Mouse (Mus musculus) ovary, postnatal 36 days (tissue): Measurements from ENCODE around the gene Aqp7.
A peak's percentile ranks its signal among the peaks of the same experiment; 100 is the strongest.

Source experiments
- DNase-seq: peaks from one replicate; pipeline ENCODE4 v3.0.0; 2022; ENCODE audit warnings: low spot score, mixed read lengths

Aqp7 gene

GRCm38 (mm10) chr4:41057361-41057760 is 9.4 kb upstream of the Aqp7 start:
- DNase-seq, result no peak

DNA sequence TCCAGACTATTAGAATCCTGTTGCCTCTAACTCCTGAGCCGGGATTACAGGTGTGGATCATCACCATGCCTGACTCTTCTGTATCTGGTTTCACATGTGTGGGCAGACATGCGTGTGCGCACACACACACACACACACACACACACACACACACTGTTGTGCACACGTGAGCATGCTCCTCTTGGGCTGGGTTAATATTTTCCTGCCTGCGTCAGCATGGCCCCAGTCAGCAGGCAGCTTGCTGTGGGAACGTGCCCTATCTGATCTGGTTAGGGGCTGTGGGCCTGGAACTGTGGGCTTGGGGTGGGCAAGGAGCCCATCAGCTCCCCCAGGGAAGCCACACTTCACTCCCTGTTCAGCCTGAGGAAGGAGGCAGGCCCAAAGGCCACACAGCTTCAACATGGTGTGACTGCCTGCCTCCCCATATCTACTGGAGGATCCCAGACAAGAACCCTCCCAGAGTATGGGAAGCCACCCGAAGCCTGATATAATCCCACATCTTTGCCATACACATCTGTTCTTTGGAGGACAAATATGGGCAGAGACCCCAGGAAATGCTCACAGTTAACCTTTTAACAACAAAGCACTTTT is 8.9 kb upstream of the Aqp7 start:
- DNase-seq, result no peak

- no peak for DNase-seq
Observed at GRCm38 (mm10) chr4:41056253-41056652, 8.3 kb upstream of the Aqp7 start.

DNA sequence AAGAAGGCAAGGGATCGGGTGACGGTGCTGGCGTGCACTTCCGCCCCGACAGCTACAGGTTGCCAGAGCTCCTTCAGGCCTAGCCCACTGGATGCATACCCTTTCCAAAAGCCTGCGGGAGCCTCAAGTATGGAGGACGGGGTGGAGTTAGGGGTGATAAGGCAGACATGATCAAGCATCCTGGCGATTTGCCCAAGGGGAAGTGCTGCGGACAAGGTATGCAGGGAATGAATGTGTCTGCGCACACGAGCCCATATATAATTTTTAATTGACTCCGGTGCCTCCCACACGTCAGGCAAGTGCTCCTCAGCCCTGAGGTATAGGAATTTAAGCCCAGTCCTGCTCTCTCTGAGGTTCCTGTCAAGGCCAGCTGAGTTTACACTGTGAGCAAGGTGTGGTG is 7.2 kb upstream of the Aqp7 start:
- no peak for DNase-seq

DNA sequence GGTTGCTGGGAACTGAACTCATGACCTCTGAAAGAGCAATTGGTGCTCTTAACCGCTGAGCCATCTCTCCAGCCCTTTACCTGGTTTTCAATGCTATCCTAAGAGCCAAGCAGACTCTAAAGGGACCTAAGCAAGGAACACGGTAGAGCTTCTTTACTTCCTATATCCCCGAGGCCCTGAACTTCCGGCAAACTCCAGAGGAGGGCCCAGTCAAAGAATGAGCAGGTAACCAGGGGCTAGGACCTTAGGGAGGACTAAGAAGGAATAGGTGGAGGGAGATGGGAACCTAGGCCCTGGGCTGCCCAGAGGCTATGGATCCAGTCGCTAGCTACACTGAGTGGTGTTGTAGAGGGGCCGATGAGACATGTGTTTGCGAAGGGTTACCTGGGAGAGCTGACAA is 3.8 kb upstream of the Aqp7 start:
- no peak for DNase-seq

DNA sequence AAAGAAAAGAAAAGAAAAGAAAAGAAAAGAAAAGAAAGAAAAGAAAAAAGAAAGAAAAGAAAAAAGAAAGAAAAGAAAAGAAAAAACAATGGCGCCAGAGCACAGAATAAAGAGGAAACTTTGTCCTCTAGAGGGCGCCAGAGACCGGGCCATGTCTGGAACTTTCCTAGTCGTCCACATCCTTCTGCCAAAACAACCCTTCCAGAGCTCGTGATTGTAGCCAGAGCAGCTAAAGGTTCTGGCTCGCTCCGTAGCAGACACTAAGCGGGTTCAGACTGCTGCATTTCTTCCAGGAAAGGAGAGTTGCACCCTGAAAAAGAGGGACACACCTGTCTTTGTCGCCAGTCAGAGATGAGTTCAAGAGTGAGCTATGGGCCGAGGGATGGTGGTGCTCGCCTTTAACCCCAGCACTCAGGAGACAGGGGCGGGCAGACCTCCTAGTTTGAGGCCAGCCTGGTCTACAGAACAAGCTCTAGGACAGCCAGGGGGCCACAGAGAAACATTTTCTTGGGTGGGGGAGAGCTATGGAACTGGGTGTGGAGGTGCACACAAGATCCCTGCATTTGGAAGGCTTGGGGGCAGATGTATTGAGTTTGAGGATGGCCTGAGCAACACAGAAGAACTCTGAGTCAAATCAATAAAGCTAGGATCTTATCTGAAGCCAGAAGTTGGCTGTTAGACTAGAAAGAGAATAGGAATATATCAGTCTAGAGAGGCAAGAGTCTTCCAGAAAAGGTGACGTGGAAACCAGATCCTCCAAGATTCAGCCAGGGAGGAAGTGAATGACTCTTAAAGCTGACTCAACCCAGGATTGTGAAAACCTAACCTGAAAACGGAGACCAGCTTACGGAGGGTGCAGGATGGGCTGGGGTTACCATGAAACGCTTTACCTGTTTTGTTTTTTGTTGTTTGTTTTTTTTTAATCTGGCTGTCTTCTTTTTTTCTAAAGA is 3.1 kb upstream of the Aqp7 start:
- peak; percentile 78 for DNase-seq

DNA sequence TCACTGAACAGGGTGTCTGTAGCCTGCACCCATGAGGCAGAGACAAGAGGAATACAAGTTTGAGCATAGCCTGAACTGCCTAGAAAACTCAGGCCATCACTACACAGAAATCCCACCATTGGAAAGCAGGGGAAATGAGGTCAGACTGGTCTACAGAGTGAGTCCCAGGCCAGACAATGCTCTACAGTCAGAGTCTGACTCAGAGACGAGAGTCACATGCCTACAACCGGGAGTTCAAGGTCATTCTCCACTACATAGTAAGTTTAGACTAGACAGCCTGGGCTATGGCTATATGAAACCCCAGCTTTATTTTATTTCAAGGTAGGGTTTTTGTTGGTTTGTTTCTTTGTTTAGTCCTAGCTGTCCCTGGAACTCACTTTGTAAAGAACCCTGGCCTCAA is 987 bp upstream of the Aqp7 start:
- no peak for DNase-seq

DNA sequence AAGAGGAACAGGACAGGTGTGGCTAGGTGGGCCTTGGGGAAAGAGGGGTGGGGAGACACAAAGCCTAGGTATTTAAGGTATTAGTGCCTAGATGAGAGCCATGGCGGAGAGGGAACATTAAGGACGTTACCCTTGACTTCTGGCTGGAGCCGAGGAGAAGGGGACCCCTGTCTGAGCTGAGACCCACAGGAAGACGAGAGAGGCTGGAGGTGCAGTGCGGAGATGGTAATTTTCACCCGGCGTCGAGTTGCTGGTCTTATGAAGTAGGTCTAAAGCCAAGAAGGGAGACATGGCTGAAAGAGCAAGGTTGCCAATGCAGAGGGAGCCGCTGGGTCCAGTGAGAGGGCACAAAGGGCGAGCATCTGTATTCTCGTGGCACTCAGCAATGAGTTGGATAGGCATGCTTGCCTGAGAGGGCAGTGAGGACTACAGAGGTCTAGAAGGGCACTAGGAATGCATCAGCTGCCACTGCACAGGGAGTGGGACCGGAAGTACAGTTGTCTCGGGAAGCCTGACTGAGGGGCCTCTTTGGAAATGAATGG is 1.6 kb downstream of the Aqp7 start:
- DNase-seq, result no peak

DNA sequence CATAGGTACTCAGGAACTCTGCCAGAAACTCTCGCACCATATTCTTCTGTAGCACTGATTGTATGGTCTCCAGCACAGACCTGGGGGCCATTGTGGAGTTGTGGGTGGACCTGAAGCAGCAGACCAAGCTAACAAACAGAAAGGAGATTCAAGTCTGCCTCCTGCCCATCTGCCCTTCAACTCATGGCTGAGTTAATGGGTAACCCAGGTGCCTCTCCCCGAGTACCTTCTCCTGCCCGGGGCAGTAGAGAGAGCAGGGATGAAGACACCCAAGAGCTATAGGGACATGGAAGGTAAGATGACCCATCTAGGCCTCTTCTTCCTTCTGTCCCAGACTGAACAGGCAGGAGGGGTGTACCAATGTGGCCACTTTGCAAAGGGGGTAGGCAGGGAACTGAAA is 2.7 kb downstream of the Aqp7 start:
- no peak for DNase-seq

DNA sequence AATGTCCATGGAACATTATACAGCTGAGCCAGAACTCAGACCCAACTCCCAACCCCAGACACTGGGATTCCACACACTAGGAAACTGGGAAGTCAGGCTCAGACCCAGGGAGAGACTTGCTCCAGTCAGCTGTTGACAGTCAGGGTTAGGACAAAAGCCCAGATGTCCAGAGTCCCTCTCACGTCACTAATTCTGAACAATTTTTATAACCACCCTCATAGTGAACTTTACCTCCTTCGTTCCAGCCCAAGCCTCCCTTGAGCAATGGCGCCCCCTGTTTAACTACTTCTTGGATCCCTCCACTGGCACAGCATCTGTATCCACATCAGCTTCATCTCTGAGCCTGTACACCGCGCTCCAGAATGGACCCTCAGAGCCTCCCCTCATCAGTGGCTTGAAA is 4.0 kb downstream of the Aqp7 start:
- no peak for DNase-seq

DNA sequence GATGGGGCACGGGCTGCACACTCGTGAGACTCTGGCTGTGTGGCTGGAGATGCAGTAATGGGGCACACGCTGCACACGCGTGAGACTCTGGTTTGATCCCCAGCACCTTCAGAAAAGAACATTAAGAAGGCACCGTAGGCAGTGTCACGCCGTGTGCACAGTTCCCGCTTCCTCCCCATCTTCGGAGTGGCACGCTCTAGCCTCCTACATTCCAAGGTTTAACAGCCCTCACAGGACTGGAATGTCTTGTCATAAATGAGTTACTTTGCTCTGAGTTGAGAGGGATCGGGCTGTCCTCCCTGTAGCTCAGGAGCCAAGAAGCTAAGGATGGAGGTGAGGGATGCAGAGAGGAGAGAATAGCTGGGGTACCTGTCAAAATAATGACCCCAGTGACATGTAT is 5.1 kb downstream of the Aqp7 start:
- DNase-seq, result no peak

DNA sequence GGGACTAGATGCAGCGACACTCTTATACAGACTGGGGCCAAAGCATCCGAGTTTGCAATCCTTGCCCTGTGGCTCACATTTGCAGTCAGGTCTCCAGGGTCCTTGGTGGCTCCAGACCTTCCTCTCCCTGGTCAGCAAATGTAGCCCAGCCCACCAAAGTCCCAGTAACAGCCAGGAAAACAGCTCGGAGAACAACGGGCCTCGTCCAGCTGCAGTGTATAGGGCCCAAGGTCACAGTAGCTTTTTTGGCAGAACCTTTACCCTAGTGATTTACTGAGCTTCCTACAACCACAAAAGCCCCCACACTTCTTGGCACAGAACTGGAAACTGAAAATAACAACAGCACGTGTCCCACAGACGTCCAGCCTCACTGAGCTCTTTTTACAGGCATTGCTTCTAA is 7.0 kb downstream of the Aqp7 start:
- DNase-seq, result peak; percentile 53

DNA sequence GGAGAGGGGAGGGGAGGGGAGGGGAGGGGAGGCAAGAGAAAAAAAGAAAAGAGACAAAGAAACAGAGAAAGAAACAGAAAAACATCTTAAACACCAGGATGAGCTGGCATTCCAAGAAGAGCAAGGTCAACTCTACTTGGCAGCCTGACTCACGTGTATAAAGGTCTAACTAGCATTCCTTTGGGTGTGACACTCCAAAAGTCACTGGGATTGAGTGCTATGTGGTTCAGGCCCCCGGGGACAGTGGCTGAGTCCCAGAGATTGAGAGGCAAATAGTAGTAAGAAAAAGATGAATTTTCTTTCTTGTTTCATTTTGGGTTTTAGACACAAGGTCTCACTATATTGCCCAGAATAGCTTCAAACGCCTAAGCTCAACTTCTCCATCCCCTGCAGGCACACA is 10.0 kb downstream of the Aqp7 start:
- no peak for DNase-seq

- no peak for DNase-seq
Observed at GRCm38 (mm10) chr4:41031242-41031641, 16.7 kb downstream of the Aqp7 start.

GRCm38 (mm10) chr4:41029372-41029771 is 18.6 kb downstream of the Aqp7 start:
- no peak for DNase-seq

- DNase-seq, result no peak
Observed at GRCm38 (mm10) chr4:41028272-41028671, 19.7 kb downstream of the Aqp7 start.

GRCm38 (mm10) chr4:41027872-41028271 is 20.1 kb downstream of the Aqp7 start:
- no peak for DNase-seq

DNA sequence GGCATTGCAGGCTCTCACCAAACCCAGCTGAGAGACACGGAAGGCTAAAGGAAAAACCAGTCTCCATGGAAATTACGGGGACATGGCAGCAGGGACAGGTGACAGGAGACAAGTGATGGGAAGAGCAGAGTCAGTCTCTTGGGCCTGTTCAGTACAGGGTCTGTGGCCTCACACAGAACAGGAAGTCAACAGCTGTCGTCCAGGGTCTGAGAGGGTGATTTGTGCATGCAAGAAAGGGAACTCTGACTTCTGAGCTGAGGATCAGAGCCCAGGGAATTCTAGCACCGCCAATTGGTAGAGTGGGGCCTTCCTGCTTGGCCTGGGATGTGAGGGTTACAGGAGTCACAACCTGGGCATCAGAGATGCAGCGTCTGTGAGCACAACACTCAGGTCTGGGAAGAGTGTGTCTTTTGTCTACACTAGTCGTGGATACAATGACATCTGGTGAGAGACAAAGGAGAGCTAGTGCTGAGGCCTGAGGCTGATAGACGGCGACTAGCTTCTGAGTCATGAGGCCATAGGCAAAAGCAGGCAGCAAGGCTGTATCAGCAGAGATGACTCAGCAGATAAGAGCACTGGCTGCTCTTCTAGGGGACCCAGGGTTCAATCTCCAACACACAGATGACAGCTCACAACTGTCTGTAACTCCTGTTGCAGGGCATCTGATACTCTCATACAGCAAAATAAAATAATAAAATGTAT is 21.7 kb downstream of the Aqp7 start:
- DNase-seq, result no peak

DNA sequence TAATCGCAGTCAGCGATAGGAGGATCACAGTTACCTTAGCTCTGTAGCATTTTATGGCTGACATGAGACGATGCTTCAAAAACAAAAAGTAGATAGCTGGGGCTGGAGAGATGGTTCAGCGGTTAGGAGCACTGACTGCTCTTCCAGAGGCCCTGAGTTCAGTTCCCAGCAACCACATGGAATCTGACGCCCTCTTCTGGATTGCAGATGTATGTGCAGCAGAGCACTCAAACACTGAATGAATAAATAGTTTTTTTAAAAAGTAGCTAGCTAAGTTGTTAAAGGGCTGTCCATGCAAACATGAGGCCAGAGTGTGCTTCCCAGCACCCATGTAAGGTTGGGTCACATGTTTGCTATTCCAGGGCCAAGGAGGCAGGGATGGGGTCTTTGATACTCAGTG is 26.8 kb downstream of the Aqp7 start:
- no peak for DNase-seq

DNA sequence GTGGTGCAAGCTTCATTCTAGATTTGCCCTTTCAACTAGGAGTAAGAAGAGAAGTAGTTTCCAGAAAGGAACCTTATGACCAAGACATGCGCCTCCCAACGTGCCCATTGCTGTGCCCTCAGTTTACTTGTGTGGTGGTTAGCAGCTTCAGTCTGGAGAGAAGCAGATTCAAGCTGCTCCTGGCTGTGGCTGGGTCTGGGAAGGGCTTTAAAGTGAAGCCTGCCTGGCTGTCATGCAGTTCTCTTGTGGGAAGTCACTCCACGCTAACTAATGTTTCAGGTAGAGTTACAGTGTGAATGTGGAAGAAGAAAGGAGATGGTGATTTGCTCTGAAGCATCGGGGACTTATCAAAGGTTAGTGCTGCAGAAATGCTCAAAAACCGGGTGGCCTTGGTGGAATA is 32.1 kb downstream of the Aqp7 start:
- no peak for DNase-seq

DNA sequence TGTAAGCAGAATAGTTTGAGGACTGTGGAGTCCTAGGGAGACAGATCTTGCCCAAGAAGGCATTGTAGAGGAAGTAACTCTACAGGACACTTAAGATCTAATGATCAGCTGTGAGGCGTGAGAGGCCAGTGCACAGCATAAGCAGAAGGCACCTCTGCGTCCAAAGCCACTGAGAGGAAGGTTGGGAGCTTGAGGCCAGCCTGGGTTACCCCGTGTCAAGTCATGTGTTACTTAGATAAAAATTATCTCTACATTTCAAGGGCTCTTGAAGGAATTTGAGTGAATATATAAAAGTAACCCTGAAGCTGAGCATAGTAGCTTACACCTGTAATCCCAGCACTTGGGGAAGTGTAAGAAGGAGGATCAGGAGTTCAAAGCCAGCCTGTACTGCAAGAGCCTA is 34.6 kb downstream of the Aqp7 start:
- DNase-seq, result no peak

- no peak for DNase-seq
Observed at GRCm38 (mm10) chr4:41000842-41001639, 46.9 kb downstream of the Aqp7 start.
